Mouse (Mus musculus) G1E (cell line): ENCODE data around the gene Exo5. TPM values are rescaled to one million over a fixed set of nuclear protein-coding genes. Genes with fewer than 3 reads are reported as not detected.

Source experiments
- ATAC-seq: 2 replicates; pipeline ENCODE4 v1.8.0; 2016; ENCODE audit warnings: mild to moderate bottlenecking; ENCODE audit not compliant: insufficient number of reproducible peaks, poor library complexity, low FRiP score, severe bottlenecking; ENCODE audit errors: extremely low read depth
- DNase-seq: peaks from one replicate; pipeline ENCODE4 v3.0.0; 2012; ENCODE audit warnings: low spot score
- H3K27me3 ChIP-seq: 2 replicates; pipeline ENCODE4 v1.6.1; 2012; ENCODE audit warnings: mild to moderate bottlenecking, low read length, inconsistent platforms; ENCODE audit not compliant: insufficient read depth
- H3K36me3 ChIP-seq: replicated peaks from 2 replicates; pipeline ENCODE3; 2012; ENCODE audit warnings: mild to moderate bottlenecking, inconsistent platforms
- H3K4me1 ChIP-seq: 2 replicates; pipeline ENCODE4 v1.6.1; 2012; ENCODE audit warnings: low read depth, low read length, inconsistent platforms, mixed read lengths; ENCODE audit not compliant: insufficient read depth
- H3K4me3 ChIP-seq: 2 replicates; pipeline ENCODE4 v1.5.1; 2012; ENCODE audit warnings: low read depth, mild to moderate bottlenecking, inconsistent platforms, low read length, moderate library complexity, mixed read lengths
- H3K9me3 ChIP-seq: replicated peaks from 2 replicates; pipeline ENCODE4 v1.6.1; 2012; ENCODE audit warnings: inconsistent platforms
- CTCF ChIP-seq: IDR thresholded peaks from 2 replicates; pipeline ENCODE4 v1.5.1; 2012; ENCODE audit warnings: low read depth, low read length, inconsistent platforms, mixed read lengths
- GATA1 ChIP-seq: IDR thresholded peaks from 2 replicates; pipeline ENCODE4 v1.6.1; 2012; ENCODE audit warnings: borderline replicate concordance, low read length, inconsistent platforms, mixed read lengths
- GATA2 ChIP-seq: IDR thresholded peaks from 2 replicates; pipeline ENCODE4 v1.6.1; 2012; ENCODE audit warnings: low read depth, low read length, inconsistent platforms, borderline replicate concordance
- POLR2AphosphoS5 ChIP-seq: IDR thresholded peaks from 2 replicates; pipeline ENCODE4 v1.6.1; 2012; ENCODE audit warnings: low read depth, low read length, inconsistent platforms; ENCODE audit not compliant: insufficient replicate concordance
- TAL1 ChIP-seq: conservative IDR thresholded peaks from 2 replicates; pipeline ENCODE4 v1.6.1; 2012; ENCODE audit warnings: low read depth, low read length, inconsistent platforms, mixed read lengths
- polyA plus RNA-seq: library from polyadenylated mRNA; stranded (reverse); fragments of >175 nt; gene quantifications from 2 replicates; pipeline ENCODE4 v1.2.3, GENCODE M21; 2012
- total RNA-seq, 2 experiments: library from RNA; stranded (forward) in 1 of 2; stranded (reverse) in 1 of 2; fragments of 200-1000 nt in 1 of 2; fragments of >200 nt in 1 of 2; fragmentation: Nextera tagmentation in 1 of 2; gene quantifications; 2 replicates each; pipeline ENCODE4 v1.2.3; 2014 to 2017

The Exo5 gene
- total and polyA plus RNA-seq, 3 experiments: 5.5 to 12.6 (median 9.2) TPM

DNA sequence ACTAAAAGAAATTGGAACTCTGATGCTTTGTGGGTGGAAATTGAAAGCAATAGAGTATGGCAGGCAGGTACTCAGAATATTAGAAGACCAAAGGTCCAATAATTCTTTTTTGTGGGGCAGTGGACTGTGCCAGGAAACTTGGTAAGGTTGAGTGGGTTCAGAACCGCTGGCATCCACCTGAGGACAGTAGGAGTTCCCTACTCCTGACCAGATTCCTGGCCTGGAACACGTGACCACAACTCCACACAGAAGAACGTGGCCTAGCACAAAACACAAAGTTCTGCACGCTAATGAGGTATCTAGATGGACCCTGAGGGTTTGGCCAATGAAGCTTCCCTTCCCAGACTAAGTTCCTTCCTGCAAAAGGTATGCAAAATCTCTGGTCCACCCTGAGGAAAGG is 12.0 kb downstream of the Exo5 start:
- TF ChIP-seq CTCF (no peak), POLR2AphosphoS5 (no peak), TAL1 (no peak), GATA1 (no peak), GATA2 (no peak)
- no peak overlapping the region for H3K4me3 ChIP-seq
- H3K9me3 ChIP-seq: no peaks in the 10 kb centered on the region
- no peaks in the 10 kb centered on the region for H3K27me3 ChIP-seq
- H3K36me3 ChIP-seq: no peaks in the 10 kb centered on the region
- DNase-seq (no peak), ATAC-seq (no peak)
- peaks cover 43% of the 10 kb centered on the region for H3K4me1 ChIP-seq

DNA sequence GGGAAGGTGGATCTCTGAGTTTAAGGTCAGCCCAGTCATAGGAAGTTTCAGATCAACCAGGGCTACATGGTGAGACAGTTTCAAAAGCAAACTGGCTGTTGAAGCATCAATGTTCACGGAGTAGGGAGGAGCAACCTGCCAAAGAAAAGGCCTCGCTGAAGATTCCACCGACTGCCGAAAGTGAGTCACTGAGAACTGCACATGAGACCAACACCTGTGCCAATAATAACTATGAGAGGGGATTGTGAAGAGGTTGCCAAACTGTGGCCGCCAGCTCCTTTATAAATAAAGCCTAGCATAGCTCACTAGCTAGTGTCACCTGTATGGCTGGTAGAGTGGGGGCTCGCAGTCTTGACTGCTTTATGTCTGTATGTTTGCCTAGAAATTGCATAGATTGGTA is 13.7 kb downstream of the Exo5 start:
- no peaks in the 10 kb centered on the region for H3K36me3 ChIP-seq
- no peak overlapping the region for H3K4me3 ChIP-seq
- TF ChIP-seq GATA1 (no peak), GATA2 (no peak), POLR2AphosphoS5 (no peak), TAL1 (no peak), CTCF (no peak)
- DNase-seq: no peak
- ATAC-seq: no peak
- H3K4me1 ChIP-seq: peaks cover 41% of the 10 kb centered on the region
- H3K9me3 ChIP-seq: no peaks in the 10 kb centered on the region
- no peaks in the 10 kb centered on the region for H3K27me3 ChIP-seq

DNA sequence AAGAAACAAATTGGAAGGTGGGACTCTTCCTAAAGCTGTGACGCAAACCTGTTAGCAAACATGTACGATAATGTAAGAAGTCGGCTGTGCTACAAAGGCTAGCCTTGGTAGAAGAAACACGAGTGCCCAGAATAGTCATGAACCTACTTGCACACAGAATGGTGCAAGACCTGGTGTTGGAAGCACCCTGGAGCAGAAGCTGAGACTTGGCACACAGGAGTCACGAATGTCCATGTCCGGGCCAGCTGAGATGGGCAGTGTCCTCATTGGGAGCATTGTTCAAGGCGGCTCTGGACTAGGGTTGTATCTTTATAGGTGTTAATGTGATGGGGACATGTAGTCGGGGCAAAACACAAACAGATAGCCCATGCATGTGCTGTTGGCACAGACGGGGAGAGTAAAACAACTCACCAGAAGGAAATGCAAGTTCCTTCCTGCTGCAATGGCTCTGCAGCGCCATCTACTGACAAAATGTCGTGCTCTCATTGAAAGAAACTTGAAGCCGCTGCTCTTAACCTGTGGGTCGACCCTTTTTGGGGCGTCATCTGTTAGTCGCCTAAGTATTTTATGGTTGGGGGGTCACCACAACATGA is 15.2 kb downstream of the Exo5 start:
- Histone ChIP-seq H3K36me3 (no peaks in the 10 kb centered on the region), H3K9me3 (no peaks in the 10 kb centered on the region), H3K4me1 (peaks cover 29% of the 10 kb centered on the region), H3K27me3 (no peaks in the 10 kb centered on the region), H3K4me3 (no peak overlapping the region)
- TF ChIP-seq TAL1 (no peak), CTCF (peak; percentile 85), GATA2 (no peak)
- peak; percentile 48 for DNase-seq
- no peak for ATAC-seq

DNA sequence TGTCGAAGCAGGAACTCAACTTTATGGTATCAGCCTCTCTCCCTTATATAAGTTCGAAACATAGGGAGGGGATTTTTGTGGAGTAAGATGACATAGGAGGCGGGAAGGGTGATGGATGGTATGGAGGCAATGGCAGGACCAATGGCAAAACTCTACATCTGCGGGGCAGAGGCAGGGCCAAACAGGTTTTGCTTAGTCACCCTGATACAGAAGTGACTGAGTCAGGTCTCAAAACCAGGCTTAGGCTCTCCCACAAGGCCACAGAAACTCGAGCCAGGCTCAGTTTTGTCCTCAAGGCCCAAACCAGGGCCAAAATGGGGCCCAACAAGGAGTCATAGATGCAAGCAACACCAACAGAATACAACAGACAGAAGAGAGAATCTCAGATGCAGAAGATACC is 19.2 kb downstream of the Exo5 start:
- TF ChIP-seq POLR2AphosphoS5: no peak
- no peak for TF ChIP-seq TAL1
- no peak for TF ChIP-seq CTCF
- TF ChIP-seq GATA1: no peak
- TF ChIP-seq GATA2: no peak
- H3K27me3 ChIP-seq: peaks cover 10% of the 10 kb centered on the region
- DNase-seq (no peak), ATAC-seq (no peak)
- H3K4me3 ChIP-seq: no peak overlapping the region
- no peaks in the 10 kb centered on the region for H3K9me3 ChIP-seq
- no peaks in the 10 kb centered on the region for H3K36me3 ChIP-seq
- H3K4me1 ChIP-seq: peaks cover 11% of the 10 kb centered on the region

DNA sequence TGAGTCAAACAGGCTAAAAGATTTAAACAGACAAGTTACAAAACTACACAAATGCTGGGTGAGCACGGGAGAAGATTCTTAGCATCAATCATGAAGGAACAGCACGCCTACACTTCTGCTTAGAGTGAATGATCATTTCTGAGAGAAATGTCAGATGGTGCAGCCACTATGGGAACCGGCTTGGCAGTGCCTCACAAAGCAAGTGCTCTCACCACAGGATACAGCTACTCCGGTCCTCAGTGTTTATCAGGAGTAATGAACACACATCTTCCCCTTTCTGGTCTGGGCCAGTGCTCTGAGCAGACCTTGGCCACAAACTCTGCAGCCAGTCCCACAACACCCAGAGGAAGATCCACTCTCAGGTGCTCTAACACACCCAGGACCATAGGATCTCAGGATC is 20.3 kb downstream of the Exo5 start:
- Histone ChIP-seq H3K9me3 (no peaks in the 10 kb centered on the region), H3K4me3 (no peak overlapping the region), H3K36me3 (no peaks in the 10 kb centered on the region), H3K27me3 (peaks cover 10% of the 10 kb centered on the region), H3K4me1 (peaks cover 4% of the 10 kb centered on the region; the same call in 1 of the 2 replicates)
- ATAC-seq (no peak), DNase-seq (no peak)
- TF ChIP-seq CTCF (no peak), GATA2 (no peak), TAL1 (no peak), POLR2AphosphoS5 (no peak), GATA1 (no peak)

GRCm38 (mm10) chr4:120895810-120896584 is 28.8 kb downstream of the Exo5 start:
- no peak overlapping the region for H3K4me3 ChIP-seq
- no peaks in the 10 kb centered on the region for H3K36me3 ChIP-seq
- no peaks in the 10 kb centered on the region for H3K9me3 ChIP-seq
- peaks cover 43% of the 10 kb centered on the region for H3K27me3 ChIP-seq
- no peaks in the 10 kb centered on the region for H3K4me1 ChIP-seq
- TF ChIP-seq GATA2: no peak
- TF ChIP-seq POLR2AphosphoS5: no peak
- TF ChIP-seq CTCF: no peak
- TF ChIP-seq TAL1: no peak
- TF ChIP-seq GATA1: no peak
- ATAC-seq: no peak
- no peak for DNase-seq
